Mouse (Mus musculus) erythroblast, embryonic 14.5 days (primary cell): ENCODE measurements around the gene Mydgf.

Experiments used
- GATA1 ChIP-seq: IDR thresholded peaks from 2 replicates; pipeline ENCODE4 v1.6.1; 2012; ENCODE audit warnings: low read length, inconsistent platforms, mixed read lengths
- TAL1 ChIP-seq: IDR thresholded peaks from 3 replicates; pipeline ENCODE4 v1.6.1; 2012; ENCODE audit warnings: low read length, inconsistent platforms, mixed read lengths

DNA sequence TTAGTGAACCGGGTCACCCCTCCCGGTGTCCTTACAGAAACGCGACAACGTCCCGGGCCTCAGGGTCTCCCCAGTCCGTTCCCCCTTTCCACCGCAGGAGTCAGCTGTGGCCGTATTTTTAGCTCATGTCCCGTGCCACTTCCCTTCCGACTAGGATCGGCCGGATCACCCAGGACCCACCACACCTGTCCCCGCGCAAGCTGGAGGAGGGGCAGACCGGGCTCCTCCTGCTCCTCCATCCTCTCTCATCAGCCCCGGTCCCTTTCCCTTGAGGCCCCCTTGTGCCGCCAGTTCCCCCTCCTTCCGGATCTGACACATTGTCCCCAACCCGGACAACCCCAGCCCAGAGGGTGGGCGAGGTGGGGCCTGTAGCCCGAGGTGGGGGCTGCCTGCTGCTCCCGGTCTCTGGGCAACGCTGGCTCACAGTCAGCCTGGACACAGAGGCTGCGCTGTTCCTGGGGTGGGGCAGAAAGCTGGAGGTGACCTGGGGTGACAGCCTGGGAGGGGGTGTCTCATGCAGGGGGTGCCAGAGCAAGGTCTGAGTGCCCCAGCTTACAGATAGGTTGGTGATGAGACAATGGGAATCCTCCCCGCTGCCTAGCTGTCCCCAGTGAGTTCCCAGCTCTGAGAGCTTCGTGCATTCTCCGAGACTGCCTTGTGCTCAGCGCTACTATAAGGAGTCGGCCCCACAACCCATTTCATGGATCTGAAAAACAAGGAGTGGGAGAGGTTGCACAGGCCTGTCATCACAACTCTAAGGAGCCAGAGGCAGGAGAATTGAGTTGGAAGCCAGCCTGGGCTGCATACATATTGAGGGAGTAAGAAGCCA, 34.7 kb downstream of the Mydgf start:
- TF ChIP-seq GATA1: no peak
- no peak for TF ChIP-seq TAL1
